Mouse (Mus musculus) kidney, embryonic 14.5 days (tissue): ENCODE results near the gene Reln. TPM values are rescaled to one million over a fixed set of nuclear protein-coding genes. Genes with fewer than 3 reads are reported as not detected.

ENCODE experiments used
- ATAC-seq: fragments of 200-750 bp; cut with Nextera tagmentation; 2 replicates; pipeline ENCODE4 v1.8.0; 2017; ENCODE audit warnings: moderate number of reproducible peaks, mild to moderate bottlenecking, moderate TSS enrichment, moderate library complexity; ENCODE audit not compliant: low FRiP score, low TSS enrichment
- H3K27ac ChIP-seq: fragments of 300-500 bp; sonication (generic); 2 replicates; pipeline ENCODE4 v1.5.1; 2014; ENCODE audit warnings: low read depth, mild to moderate bottlenecking, low read length, moderate library complexity, mixed read lengths
- H3K27me3 ChIP-seq: fragments of 300-500 bp; sonication (generic); 2 replicates; pipeline ENCODE4 v1.6.1; 2014; ENCODE audit warnings: mild to moderate bottlenecking, low read length; ENCODE audit not compliant: control insufficient read depth, insufficient read depth
- H3K36me3 ChIP-seq: fragments of 300-500 bp; sonication (generic); 2 replicates; pipeline ENCODE4 v1.6.1; 2014; ENCODE audit warnings: low read length, mixed read lengths; ENCODE audit not compliant: control insufficient read depth, insufficient read depth
- H3K4me1 ChIP-seq: fragments of 300-500 bp; sonication (generic); 2 replicates; pipeline ENCODE4 v1.6.1; 2014; ENCODE audit warnings: low read length, mixed read lengths; ENCODE audit not compliant: control insufficient read depth, insufficient read depth
- H3K4me2 ChIP-seq: fragments of 300-500 bp; sonication (generic); replicated peaks from 2 replicates; pipeline ENCODE4 v1.6.1; 2014; ENCODE audit warnings: low read depth, mild to moderate bottlenecking, low read length
- H3K4me3 ChIP-seq: fragments of 300-500 bp; sonication (generic); 2 replicates; pipeline ENCODE4 v1.5.1; 2014; ENCODE audit warnings: mild to moderate bottlenecking, low read length
- H3K9ac ChIP-seq: fragments of 300-500 bp; sonication (generic); 2 replicates; pipeline ENCODE4 v1.6.1; 2014; ENCODE audit warnings: low read depth, mild to moderate bottlenecking, low read length, moderate library complexity
- H3K9me3 ChIP-seq: fragments of 300-500 bp; sonication (generic); 2 replicates; pipeline ENCODE4 v1.6.1; 2016; ENCODE audit warnings: low read length; ENCODE audit not compliant: control insufficient read depth
- WGBS: fragments of 180-500 bp; shearing (Covaris S2); extraction: QIAGEN DNeasy Blood & Tissue Kit; methylation state at CpG from one replicate; pipeline ENCODE4 v1.1.7; 2014; 5-methylcytosine and 5-hydroxymethylcytosine counted together
- polyA plus RNA-seq: library from polyadenylated mRNA; unstranded; fragments of >200 nt; fragmentation: Nextera tagmentation; extraction: Ambion mirVana; gene quantifications from 2 replicates; pipeline ENCODE4 v1.2.1, GENCODE M21; 2014

Reln gene
- polyA plus RNA-seq, 1 experiment from 2014 or later: 16.7 TPM

DNA sequence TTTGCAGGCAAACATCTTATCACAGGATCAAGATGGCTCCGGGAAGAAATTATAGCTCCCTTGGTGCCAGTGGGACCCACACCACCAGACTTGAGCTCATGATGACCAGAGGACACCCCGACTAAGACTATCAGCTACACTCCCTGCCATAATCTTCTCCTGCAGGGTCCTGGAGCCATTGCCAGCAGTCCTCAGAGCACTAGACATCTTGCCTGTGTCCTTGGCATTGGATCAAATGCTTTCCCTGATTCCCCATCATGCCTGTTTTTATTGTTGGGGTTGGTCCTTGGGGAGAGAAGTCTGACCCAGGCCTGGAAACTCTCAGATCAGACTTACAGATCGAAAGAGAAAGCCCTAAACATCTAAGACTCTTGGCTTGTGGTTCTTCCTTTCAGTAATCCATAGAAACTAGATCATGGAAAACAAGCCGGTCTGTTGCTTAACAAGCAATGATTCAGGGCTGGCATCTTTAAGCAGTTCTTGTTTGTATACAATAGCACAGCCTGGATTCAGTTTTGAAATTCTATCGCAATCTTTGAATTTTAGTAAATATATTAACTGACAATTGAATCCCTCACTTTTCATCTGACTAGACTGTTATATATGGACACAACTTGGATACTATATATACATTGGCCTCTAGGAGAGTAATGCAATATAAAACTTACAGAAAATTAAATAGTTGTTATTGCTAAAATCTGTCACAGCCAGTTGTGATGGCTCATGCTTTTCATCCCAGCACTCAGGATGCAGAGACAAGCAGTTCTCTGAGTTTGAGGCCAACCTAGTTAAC, 212.6 kb downstream of the Reln start:
- Histone ChIP-seq H3K4me1 (0 out of 2 replicates have a peak, but pooled peaks cover 3% of the 10 kb centered on the region), H3K36me3 (no peaks in the 10 kb centered on the region), H3K4me2 (no peak overlapping the region), H3K9ac (no peak overlapping the region), H3K27ac (no peak overlapping the region), H3K4me3 (no peak overlapping the region), H3K9me3 (no peaks in the 10 kb centered on the region), H3K27me3 (no peaks in the 10 kb centered on the region)
- ATAC-seq: no peak
- whole genome bisulfite sequencing: 88% methylated on average over 5 of the region's 5 CpGs

DNA sequence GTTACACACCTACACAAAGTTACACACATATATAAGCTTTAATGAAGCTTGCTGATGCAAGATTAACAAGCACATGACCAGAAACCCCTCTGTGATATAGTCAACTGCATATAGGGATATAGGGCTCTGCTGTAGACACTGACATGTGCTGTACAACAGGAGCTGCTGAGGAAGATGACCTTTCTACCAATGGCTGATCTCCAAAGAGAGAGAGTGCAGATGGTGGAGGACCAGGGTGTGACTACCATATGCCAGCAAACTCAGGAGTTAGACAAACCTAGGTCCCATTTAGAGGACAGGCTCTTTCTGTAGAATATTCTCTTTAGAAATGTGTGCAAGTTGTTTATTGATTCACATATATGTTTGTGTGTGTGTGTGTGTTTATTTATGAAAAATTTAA, 216.9 kb downstream of the Reln start:
- Histone ChIP-seq H3K4me3 (no peak overlapping the region), H3K27ac (no peak overlapping the region), H3K4me2 (no peak overlapping the region), H3K9me3 (no peaks in the 10 kb centered on the region), H3K27me3 (no peaks in the 10 kb centered on the region), H3K4me1 (no peaks in the 10 kb centered on the region), H3K36me3 (no peaks in the 10 kb centered on the region), H3K9ac (no peak overlapping the region)
- ATAC-seq: no peak

DNA sequence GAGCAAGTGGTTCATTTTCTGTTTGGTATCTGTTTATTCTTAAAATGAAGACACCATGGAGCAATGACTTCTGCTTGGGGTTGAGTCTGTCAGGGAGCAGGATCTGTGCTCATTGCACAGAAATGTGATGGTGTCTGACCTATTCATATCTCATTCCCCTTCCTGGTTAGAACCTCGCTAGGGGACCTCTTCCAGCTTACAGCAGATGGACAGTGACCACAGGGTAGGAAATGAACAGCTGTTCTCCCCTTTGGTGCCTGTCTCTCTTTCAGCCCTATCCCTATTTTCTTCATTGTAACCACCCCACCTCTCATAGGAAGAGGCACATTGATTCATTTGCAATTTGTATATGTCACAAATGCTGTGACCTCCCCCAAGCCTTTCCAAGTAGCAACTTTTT, 225.2 kb downstream of the Reln start:
- H3K36me3 ChIP-seq: no peaks in the 10 kb centered on the region
- H3K27me3 ChIP-seq: no peaks in the 10 kb centered on the region
- H3K4me3 ChIP-seq: no peak overlapping the region
- WGBS: 66% methylated on average over 1 of the region's 1 CpGs
- ATAC-seq: no peak
- H3K4me1 ChIP-seq: 0 out of 2 replicates have a peak, but pooled peaks cover 2% of the 10 kb centered on the region
- H3K27ac ChIP-seq: no peak overlapping the region
- H3K9me3 ChIP-seq: no peaks in the 10 kb centered on the region
- no peak overlapping the region for H3K4me2 ChIP-seq
- H3K9ac ChIP-seq: no peak overlapping the region

DNA sequence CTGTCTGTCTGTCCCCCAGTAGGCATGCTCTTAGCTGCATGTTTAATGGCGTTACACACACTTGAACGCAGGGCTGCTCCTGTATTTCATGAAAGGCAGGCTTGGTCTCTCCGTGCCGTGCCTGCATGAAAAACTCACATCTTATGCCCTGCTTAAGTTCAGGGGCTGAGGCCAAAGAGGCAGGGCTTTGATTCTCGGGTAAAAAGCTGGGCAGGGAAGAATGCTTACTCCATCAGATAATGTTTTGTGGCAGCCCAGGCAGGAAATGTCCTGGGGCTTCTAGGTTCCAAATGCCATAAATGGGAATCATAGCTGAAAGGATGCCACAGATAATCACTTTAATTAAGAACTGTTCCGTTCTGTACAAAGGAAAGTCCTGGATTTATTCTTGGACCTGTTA, 226.0 kb downstream of the Reln start:
- Histone ChIP-seq H3K4me3 (no peak overlapping the region), H3K4me2 (no peak overlapping the region), H3K4me1 (0 out of 2 replicates have a peak, but pooled peaks cover 2% of the 10 kb centered on the region), H3K27me3 (no peaks in the 10 kb centered on the region), H3K9me3 (no peaks in the 10 kb centered on the region), H3K27ac (no peak overlapping the region), H3K9ac (no peak overlapping the region), H3K36me3 (no peaks in the 10 kb centered on the region)
- ATAC-seq: no peak
- 59% methylated on average over 6 of the region's 6 CpGs for WGBS

DNA sequence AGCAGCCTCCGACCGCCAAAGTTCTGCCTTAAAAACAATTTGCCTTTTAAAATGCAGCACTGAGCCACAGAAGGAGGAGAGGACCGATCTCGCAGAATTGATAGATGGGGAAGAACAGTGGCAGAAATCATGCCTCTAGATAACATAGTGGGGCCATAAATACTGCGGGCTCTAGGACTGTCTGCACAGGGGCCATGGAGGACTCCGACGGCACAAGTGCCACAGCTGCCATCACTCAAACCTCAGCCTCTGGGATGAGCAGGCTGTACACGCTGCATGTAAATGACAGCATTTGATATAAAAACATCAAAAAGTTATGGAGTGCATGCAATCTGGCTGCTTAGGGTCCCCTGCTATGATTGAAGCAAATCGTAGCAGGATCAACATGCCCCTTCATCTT, 227.6 kb downstream of the Reln start:
- Histone ChIP-seq H3K4me3 (no peak overlapping the region), H3K9me3 (no peaks in the 10 kb centered on the region), H3K4me1 (0 out of 2 replicates have a peak, but pooled peaks cover 2% of the 10 kb centered on the region), H3K27me3 (no peaks in the 10 kb centered on the region), H3K9ac (no peak overlapping the region), H3K27ac (no peak overlapping the region), H3K4me2 (no peak overlapping the region), H3K36me3 (no peaks in the 10 kb centered on the region)
- WGBS: 51% methylated on average over 9 of the region's 9 CpGs
- no peak for ATAC-seq

DNA sequence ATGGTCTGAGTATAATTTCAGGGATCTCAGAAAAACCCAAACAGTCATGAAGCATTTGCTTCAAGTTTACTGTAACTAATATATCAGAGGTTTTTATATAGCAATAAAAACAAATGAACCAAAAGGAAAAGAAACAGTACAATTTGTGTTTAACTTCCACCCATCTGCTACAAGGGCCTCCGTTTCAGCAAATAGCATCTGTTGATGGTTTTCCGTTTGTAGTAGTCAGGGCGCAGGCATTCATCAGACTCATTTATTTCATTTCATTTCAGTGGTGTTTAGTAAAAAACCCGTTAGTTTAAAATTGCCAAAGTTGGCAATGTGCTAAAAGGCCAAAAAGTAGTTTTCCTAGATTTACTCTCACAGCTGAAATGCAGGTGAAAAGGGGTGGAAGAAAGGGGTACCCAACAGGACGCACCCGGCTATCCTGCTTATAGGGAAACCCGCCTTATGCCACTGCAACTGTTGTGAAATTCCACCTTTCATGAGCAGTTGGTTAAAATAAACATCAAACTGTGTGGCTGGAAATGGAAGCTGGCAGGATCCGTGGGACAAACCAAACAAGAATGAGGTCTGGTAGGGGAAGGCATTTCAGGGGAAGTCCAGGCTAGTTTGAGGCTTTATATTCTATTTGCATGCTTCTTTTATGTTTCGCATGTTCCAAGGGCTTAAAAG, 237.6 kb downstream of the Reln start:
- H3K9ac ChIP-seq: no peak overlapping the region
- no peak overlapping the region for H3K4me3 ChIP-seq
- no peak overlapping the region for H3K27ac ChIP-seq
- H3K4me1 ChIP-seq: no peaks in the 10 kb centered on the region
- no peaks in the 10 kb centered on the region for H3K9me3 ChIP-seq
- H3K4me2 ChIP-seq: no peak overlapping the region
- H3K27me3 ChIP-seq: no peaks in the 10 kb centered on the region
- no peak for ATAC-seq
- 70% methylated on average over 9 of the region's 9 CpGs for WGBS
- no peaks in the 10 kb centered on the region for H3K36me3 ChIP-seq

DNA sequence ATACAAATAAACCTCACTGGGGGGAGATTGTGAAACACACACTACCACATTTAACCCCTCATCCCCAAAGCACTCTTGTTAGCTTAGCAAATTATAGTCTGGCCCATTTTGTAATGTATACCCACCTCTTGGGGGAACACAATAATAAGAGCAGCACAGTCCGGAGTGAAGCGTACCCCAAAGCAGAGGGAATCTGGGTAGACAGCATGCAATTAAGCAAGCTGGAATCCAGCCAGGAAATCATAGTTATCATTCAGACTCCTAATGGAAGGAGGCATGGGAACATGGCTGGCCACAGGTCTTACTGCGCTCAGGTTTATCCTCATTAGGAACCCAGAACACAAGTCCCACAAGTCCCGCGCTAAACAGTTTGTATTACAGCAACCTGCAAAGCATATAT, 249.5 kb downstream of the Reln start:
- ATAC-seq: no peak
- no peaks in the 10 kb centered on the region for H3K27me3 ChIP-seq
- no peak overlapping the region for H3K27ac ChIP-seq
- 89% methylated on average over 5 of the region's 5 CpGs for WGBS
- no peaks in the 10 kb centered on the region for H3K36me3 ChIP-seq
- no peak overlapping the region for H3K9ac ChIP-seq
- no peak overlapping the region for H3K4me3 ChIP-seq
- H3K4me1 ChIP-seq: no peaks in the 10 kb centered on the region
- no peaks in the 10 kb centered on the region for H3K9me3 ChIP-seq
- no peak overlapping the region for H3K4me2 ChIP-seq

DNA sequence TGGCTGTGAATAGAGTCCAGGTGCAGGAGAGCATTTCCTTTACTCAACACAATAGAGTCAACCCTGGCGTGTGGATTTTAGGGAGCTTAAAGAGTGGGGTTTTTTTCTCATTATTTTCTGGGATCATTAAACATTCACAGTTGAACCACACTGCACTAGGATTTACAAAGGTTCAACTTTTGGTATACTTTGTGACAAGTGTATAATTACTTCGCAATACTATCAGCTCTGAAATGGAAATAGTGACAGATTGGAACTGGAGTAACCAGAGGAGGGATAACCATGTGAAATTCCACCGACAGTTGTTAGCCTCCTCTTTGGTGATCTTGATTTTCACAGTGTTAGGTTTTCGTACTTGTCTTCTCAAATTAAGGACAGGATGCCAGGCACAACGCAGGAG, 250.5 kb downstream of the Reln start:
- Histone ChIP-seq H3K9ac (no peak overlapping the region), H3K27me3 (no peaks in the 10 kb centered on the region), H3K27ac (no peak overlapping the region), H3K4me2 (no peak overlapping the region), H3K4me1 (no peaks in the 10 kb centered on the region), H3K9me3 (no peaks in the 10 kb centered on the region), H3K4me3 (no peak overlapping the region), H3K36me3 (no peaks in the 10 kb centered on the region)
- WGBS: 80% methylated on average over 5 of the region's 5 CpGs
- no peak for ATAC-seq

DNA sequence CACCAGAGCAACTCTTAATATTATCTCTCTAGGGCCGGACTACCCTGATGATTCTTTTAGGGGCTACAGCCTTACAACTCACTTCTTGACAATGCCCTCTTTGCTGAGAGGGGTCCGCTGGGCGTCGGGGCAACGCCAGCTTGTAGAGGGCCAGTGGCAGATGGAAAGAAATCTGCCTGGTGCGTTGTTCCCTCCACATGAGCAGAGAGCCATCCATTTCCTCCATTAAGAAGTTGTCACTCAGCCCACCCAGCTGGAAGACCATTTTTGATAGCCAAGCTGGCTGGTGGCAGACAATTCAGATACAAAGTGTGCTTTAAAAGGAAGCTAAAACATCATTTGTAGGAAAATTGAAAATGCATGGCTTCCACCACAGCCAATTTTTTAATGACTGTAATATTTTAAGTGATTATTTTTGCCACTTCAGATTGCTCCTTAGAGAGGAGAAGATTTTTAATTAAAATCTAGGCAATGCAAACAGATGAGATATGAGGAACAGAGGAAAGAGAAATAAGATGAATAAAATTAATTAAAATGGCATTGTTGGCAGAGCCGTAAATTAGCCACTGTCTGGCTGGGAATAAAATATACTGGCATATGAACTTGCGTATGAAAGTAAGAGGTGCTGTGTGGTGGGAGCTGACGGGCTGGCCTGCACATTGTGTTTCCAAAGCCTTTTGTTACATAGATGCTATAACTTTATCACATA, 251.2 kb downstream of the Reln start:
- Histone ChIP-seq H3K9me3 (no peaks in the 10 kb centered on the region), H3K9ac (no peak overlapping the region), H3K4me2 (no peak overlapping the region), H3K4me1 (no peaks in the 10 kb centered on the region), H3K4me3 (no peak overlapping the region), H3K27ac (no peak overlapping the region), H3K27me3 (no peaks in the 10 kb centered on the region), H3K36me3 (no peaks in the 10 kb centered on the region)
- 55% methylated on average over 9 of the region's 9 CpGs for WGBS
- peak; percentile 43; the same call in 1 of the 2 replicates for ATAC-seq
